Mouse (Mus musculus): ENCODE measurements around the gene Mtss1l. TPM values are rescaled to one million over a fixed set of nuclear protein-coding genes. Genes with fewer than 3 reads are reported as not detected.
A peak's percentile ranks its signal among the peaks of the same experiment; 100 is the strongest.

Gene Mtss1l
- polyA plus RNA-seq, 1 experiment from 2014 or later, result 9.2 TPM

DNA sequence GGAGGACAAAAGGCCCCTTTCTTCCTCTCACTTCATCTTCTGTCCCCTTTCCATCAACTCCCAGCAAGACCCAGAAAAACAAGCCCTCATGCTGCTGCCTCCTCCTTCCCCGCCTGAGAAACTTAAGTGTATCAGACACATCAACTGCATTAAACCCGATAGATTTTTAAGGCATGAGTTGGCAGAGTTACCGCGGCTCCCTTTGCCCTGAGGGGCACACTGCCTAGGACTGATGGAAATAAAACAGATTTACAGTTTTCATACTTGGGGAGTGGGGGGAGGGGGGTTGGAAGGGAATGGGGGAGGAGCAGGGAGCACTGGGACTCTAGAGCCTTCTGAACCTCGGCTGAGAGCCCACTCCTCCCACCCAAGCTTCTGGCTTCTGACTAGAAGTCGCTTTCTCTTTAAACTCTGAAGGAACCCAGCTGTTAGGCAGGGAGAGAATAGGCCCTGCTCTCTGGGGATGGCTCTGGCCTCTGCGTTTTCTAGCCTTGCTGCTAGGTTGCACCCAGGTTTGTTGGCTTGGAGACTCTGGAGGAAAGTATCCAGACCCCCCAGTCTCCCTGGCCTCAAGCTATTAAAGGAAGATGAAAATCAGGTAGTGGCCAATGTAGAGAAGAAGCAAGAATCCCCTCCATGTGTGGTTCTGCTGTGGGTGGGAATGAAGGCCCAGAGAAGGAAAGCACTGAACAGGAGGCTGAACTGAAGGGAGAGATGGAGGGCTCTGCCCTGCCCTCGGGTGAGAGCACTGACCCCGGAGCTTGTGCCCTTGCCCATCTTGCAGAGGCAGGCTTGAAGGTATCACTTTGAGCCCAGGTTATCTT lies 18.4 kb upstream of the Mtss1l start:
- Histone ChIP-seq H3K9me3 (replicated peaks; ENCODE audit: control insufficient read depth, low read length) (no peaks in the 10 kb centered on the region), H3K27ac (ENCODE audit: low read depth, low read length) (peak overlapping the region; percentile 60), H3K4me2 (no peak overlapping the region), H3K27me3 (ENCODE audit: control insufficient read depth, insufficient read depth, low read length) (no peaks in the 10 kb centered on the region), H3K9ac (ENCODE audit: low read depth, low read length) (no peak overlapping the region), H3K4me1 (ENCODE audit: control insufficient read depth, insufficient read depth, low read length) (peaks cover 52% of the 10 kb centered on the region), H3K4me3 (ENCODE audit: low read depth, low read length) (no peak overlapping the region), H3K36me3 (ENCODE audit: control insufficient read depth, insufficient read depth, low read length) (no peaks in the 10 kb centered on the region)
- 52% methylated on average over 9 of the region's 9 CpGs for WGBS (ENCODE audit: insufficient replicate concordance)
- no peak for ATAC-seq (replicated peaks; ENCODE audit: insufficient number of reproducible peaks, low FRiP score, low TSS enrichment)

GRCm38 (mm10) chr8:110703460-110704061 lies 17.7 kb upstream of the Mtss1l start:
- H3K36me3 ChIP-seq (ENCODE audit: control insufficient read depth, insufficient read depth, low read length), result no peaks in the 10 kb centered on the region
- WGBS (ENCODE audit: insufficient replicate concordance), result 40% methylated on average over 9 of the region's 9 CpGs
- peaks cover 52% of the 10 kb centered on the region for H3K4me1 ChIP-seq (ENCODE audit: control insufficient read depth, insufficient read depth, low read length)
- H3K27me3 ChIP-seq (ENCODE audit: control insufficient read depth, insufficient read depth, low read length), result no peaks in the 10 kb centered on the region
- no peak overlapping the region for H3K4me3 ChIP-seq (ENCODE audit: low read depth, low read length)
- H3K4me2 ChIP-seq, result peak overlapping the region; percentile 4; the same call in 1 of the 2 replicates
- H3K27ac ChIP-seq (ENCODE audit: low read depth, low read length), result peak overlapping the region; percentile 60
- 0 out of 2 replicates have a peak overlapping the region, but pooled peaks have one; percentile 39 for H3K9ac ChIP-seq (ENCODE audit: low read depth, low read length)
- H3K9me3 ChIP-seq (replicated peaks; ENCODE audit: control insufficient read depth, low read length), result no peaks in the 10 kb centered on the region
- ATAC-seq (replicated peaks; ENCODE audit: insufficient number of reproducible peaks, low FRiP score, low TSS enrichment), result no peak

GRCm38 (mm10) chr8:110704103-110704502 lies 17.2 kb upstream of the Mtss1l start:
- no peaks in the 10 kb centered on the region for H3K9me3 ChIP-seq (replicated peaks; ENCODE audit: control insufficient read depth, low read length)
- no peaks in the 10 kb centered on the region for H3K27me3 ChIP-seq (ENCODE audit: control insufficient read depth, insufficient read depth, low read length)
- WGBS (ENCODE audit: insufficient replicate concordance), result 71% methylated on average over 3 of the region's 3 CpGs
- no peaks in the 10 kb centered on the region for H3K36me3 ChIP-seq (ENCODE audit: control insufficient read depth, insufficient read depth, low read length)
- peaks cover 52% of the 10 kb centered on the region for H3K4me1 ChIP-seq (ENCODE audit: control insufficient read depth, insufficient read depth, low read length)
- H3K27ac ChIP-seq (ENCODE audit: low read depth, low read length), result peak overlapping the region; percentile 57
- no peak overlapping the region for H3K4me3 ChIP-seq (ENCODE audit: low read depth, low read length)
- ATAC-seq (replicated peaks; ENCODE audit: insufficient number of reproducible peaks, low FRiP score, low TSS enrichment), result no peak
- H3K9ac ChIP-seq (ENCODE audit: low read depth, low read length), result 0 out of 2 replicates have a peak overlapping the region, but pooled peaks have one; percentile 39
- peak overlapping the region; percentile 6 for H3K4me2 ChIP-seq

DNA sequence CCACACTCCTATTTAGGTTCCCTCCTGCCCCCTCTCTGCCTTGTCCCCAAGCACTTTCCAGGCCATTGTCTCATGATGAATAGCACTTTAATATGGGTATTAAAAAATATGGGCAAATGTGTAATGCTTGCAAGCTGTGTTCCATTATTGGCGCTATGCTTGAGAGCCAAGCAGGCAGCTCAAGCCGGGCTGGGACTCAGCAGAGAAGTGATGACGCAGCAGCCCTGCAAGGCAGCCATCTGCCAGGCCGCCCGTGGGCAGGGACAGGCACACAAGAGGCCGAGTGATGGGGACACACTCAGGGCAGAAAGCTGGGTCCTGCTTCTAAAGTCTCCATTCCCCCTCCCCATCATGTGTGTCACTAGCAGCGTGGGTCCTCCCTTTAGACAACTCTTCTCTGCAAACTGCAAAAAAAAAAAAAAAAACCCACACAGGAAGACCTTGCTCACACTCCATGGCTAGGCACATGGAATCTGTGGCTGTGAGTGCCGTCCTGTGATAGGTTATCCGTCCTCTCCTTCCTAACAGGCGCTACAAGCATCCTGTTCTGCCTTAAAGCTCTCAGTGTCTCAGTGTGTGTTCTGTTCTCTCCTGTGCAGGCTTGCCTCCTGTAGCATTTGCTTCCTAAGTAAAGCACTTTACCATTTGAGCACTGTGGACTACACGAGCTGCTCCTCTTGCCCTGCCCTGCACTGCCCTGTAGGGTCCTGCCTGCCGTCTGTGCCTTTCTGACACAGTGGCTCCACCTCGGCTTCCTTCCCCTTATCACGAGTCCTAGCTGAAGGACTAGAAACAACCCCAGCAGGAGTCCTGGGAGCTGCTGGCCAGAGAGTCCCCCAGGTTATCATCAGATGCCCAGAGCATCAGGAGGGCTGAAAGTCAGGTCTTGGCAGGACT lies 15.6 kb upstream of the Mtss1l start:
- Histone ChIP-seq H3K36me3 (ENCODE audit: control insufficient read depth, insufficient read depth, low read length) (no peaks in the 10 kb centered on the region), H3K4me2 (no peak overlapping the region), H3K4me1 (ENCODE audit: control insufficient read depth, insufficient read depth, low read length) (peaks cover 57% of the 10 kb centered on the region), H3K4me3 (ENCODE audit: low read depth, low read length) (no peak overlapping the region), H3K27me3 (ENCODE audit: control insufficient read depth, insufficient read depth, low read length) (no peaks in the 10 kb centered on the region), H3K9ac (ENCODE audit: low read depth, low read length) (peak overlapping the region; percentile 56; the same call in 1 of the 2 replicates), H3K9me3 (replicated peaks; ENCODE audit: control insufficient read depth, low read length) (no peaks in the 10 kb centered on the region), H3K27ac (ENCODE audit: low read depth, low read length) (peak overlapping the region; percentile 1)
- 39% methylated on average over 14 of the region's 14 CpGs for WGBS (ENCODE audit: insufficient replicate concordance)
- ATAC-seq (replicated peaks; ENCODE audit: insufficient number of reproducible peaks, low FRiP score, low TSS enrichment), result no peak

- no peak overlapping the region for H3K9ac ChIP-seq (ENCODE audit: low read depth, low read length)
- no peaks in the 10 kb centered on the region for H3K9me3 ChIP-seq (replicated peaks; ENCODE audit: control insufficient read depth, low read length)
- no peaks in the 10 kb centered on the region for H3K27me3 ChIP-seq (ENCODE audit: control insufficient read depth, insufficient read depth, low read length)
- peak overlapping the region; percentile 1; the same call in 1 of the 2 replicates for H3K27ac ChIP-seq (ENCODE audit: low read depth, low read length)
- no peaks in the 10 kb centered on the region for H3K36me3 ChIP-seq (ENCODE audit: control insufficient read depth, insufficient read depth, low read length)
- no peak overlapping the region for H3K4me3 ChIP-seq (ENCODE audit: low read depth, low read length)
- H3K4me2 ChIP-seq, result no peak overlapping the region
- ATAC-seq (replicated peaks; ENCODE audit: insufficient number of reproducible peaks, low FRiP score, low TSS enrichment), result no peak
- 91% methylated on average over 3 of the region's 3 CpGs for WGBS (ENCODE audit: insufficient replicate concordance)
- H3K4me1 ChIP-seq (ENCODE audit: control insufficient read depth, insufficient read depth, low read length), result peaks cover 61% of the 10 kb centered on the region
Measured at GRCm38 (mm10) chr8:110706288-110706870, 14.9 kb upstream of the Mtss1l start.

DNA sequence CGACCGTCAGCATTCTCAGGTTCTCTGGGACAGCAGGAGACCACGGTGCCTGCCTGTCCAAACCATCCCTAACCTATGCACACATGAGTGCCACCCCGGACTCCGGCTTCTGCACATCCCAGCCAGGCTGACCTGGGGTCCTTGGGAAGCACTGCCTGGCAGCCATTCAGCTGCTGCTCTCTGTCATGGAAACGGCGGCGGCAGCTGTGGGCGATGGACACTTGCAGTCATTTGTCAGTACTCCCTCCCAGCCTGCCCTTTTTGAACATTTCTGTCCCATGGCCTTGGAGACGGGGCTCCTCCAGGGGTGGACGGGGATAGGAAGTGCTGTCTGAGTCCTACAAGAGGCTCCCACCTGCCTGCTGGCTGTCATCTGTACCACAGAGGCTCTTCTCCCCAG lies 12.8 kb upstream of the Mtss1l start:
- Histone ChIP-seq H3K4me2 (no peak overlapping the region), H3K36me3 (ENCODE audit: control insufficient read depth, insufficient read depth, low read length) (no peaks in the 10 kb centered on the region), H3K27me3 (ENCODE audit: control insufficient read depth, insufficient read depth, low read length) (no peaks in the 10 kb centered on the region), H3K27ac (ENCODE audit: low read depth, low read length) (no peak overlapping the region), H3K9ac (ENCODE audit: low read depth, low read length) (no peak overlapping the region), H3K4me1 (ENCODE audit: control insufficient read depth, insufficient read depth, low read length) (peaks cover 62% of the 10 kb centered on the region), H3K9me3 (replicated peaks; ENCODE audit: control insufficient read depth, low read length) (no peaks in the 10 kb centered on the region), H3K4me3 (ENCODE audit: low read depth, low read length) (no peak overlapping the region)
- 90% methylated on average over 11 of the region's 11 CpGs for WGBS (ENCODE audit: insufficient replicate concordance)
- no peak for ATAC-seq (replicated peaks; ENCODE audit: insufficient number of reproducible peaks, low FRiP score, low TSS enrichment)

- Histone ChIP-seq H3K4me3 (ENCODE audit: low read depth, low read length) (no peak overlapping the region), H3K36me3 (ENCODE audit: control insufficient read depth, insufficient read depth, low read length) (no peaks in the 10 kb centered on the region), H3K27ac (ENCODE audit: low read depth, low read length) (peak overlapping the region; percentile 70), H3K4me1 (ENCODE audit: control insufficient read depth, insufficient read depth, low read length) (peaks cover 53% of the 10 kb centered on the region), H3K4me2 (no peak overlapping the region), H3K27me3 (ENCODE audit: control insufficient read depth, insufficient read depth, low read length) (no peaks in the 10 kb centered on the region), H3K9ac (ENCODE audit: low read depth, low read length) (no peak overlapping the region), H3K9me3 (replicated peaks; ENCODE audit: control insufficient read depth, low read length) (no peaks in the 10 kb centered on the region)
- ATAC-seq (replicated peaks; ENCODE audit: insufficient number of reproducible peaks, low FRiP score, low TSS enrichment), result no peak
- WGBS (ENCODE audit: insufficient replicate concordance), result 68% methylated on average over 3 of the region's 3 CpGs
Measured at GRCm38 (mm10) chr8:110710593-110710992, 10.7 kb upstream of the Mtss1l start.

Data from heart, embryonic 11.5 days (tissue).